Mouse (Mus musculus) skeletal muscle tissue, adult 2 months (tissue): ENCODE measurements around the gene Mta2.
"Not testable (repeated sequence)": the region's sequence is repeated elsewhere in the genome, so short reads cannot be mapped to it uniquely, and the experiment has no call there.

ENCODE experiments used
- DNase-seq: peaks from one replicate; pipeline ENCODE4 v3.0.0-alpha.2; 2012; ENCODE audit warnings: low read depth, low spot score

Gene Mta2

GRCm38 (mm10) chr19:8941515-8942217 lies at the start of gene Mta2:
Mta2 (plus strand) TSS chr19:8941875.
- peak; percentile 95 for DNase-seq

GRCm38 (mm10) chr19:8892829-8893766 lies 48.6 kb upstream of the Mta2 start, which contains the start of gene Ints5:
Ints5 (plus strand) TSS chr19:8893005.
- DNase-seq: peak; percentile 70

GRCm38 (mm10) chr19:8895397-8895960 lies 46.2 kb upstream of the Mta2 start:
- no peak for DNase-seq

GRCm38 (mm10) chr19:8896231-8896630 lies 45.4 kb upstream of the Mta2 start:
- not testable (repeated sequence) for DNase-seq

GRCm38 (mm10) chr19:8897211-8897864 lies 44.3 kb upstream of the Mta2 start:
- DNase-seq: not testable (repeated sequence)

GRCm38 (mm10) chr19:8897865-8898495 lies 43.7 kb upstream of the Mta2 start, which contains the start of gene Ganab:
Ganab (plus strand) TSS chr19:8898071.
- DNase-seq: peak; percentile 92

GRCm38 (mm10) chr19:8898576-8898975 lies 43.1 kb upstream of the Mta2 start:
- no peak for DNase-seq

- no peak for DNase-seq
These were observed 42.6 kb upstream of the Mta2 start for GRCm38 (mm10) chr19:8899079-8899478.

- no peak for DNase-seq
These were observed 38.3 kb upstream of the Mta2 start for GRCm38 (mm10) chr19:8903412-8903811.

- no peak for DNase-seq
These were observed 33.1 kb upstream of the Mta2 start for GRCm38 (mm10) chr19:8908531-8908930.

- no peak for DNase-seq
These were observed 29.9 kb upstream of the Mta2 start for GRCm38 (mm10) chr19:8911810-8912209.

- DNase-seq: no peak
These were observed 27.5 kb upstream of the Mta2 start for GRCm38 (mm10) chr19:8914212-8914611.

- DNase-seq: no peak
These were observed 22.7 kb upstream of the Mta2 start for GRCm38 (mm10) chr19:8919000-8919399.

GRCm38 (mm10) chr19:8919684-8920072 lies 22.0 kb upstream of the Mta2 start:
- no peak for DNase-seq

GRCm38 (mm10) chr19:8920073-8920736 lies 21.5 kb upstream of the Mta2 start, which contains the start of gene B3gat3:
B3gat3 (plus strand) TSS chr19:8920374.
- peak; percentile 95 for DNase-seq

GRCm38 (mm10) chr19:8920836-8921291 lies 20.8 kb upstream of the Mta2 start:
- peak; percentile 54 for DNase-seq

- no peak for DNase-seq
These were observed 19.9 kb upstream of the Mta2 start for GRCm38 (mm10) chr19:8921741-8922140.

GRCm38 (mm10) chr19:8926766-8927165 lies 14.9 kb upstream of the Mta2 start:
- DNase-seq: no peak

GRCm38 (mm10) chr19:8927891-8928525 lies 13.7 kb upstream of the Mta2 start:
- DNase-seq: no peak

- no peak for DNase-seq
These were observed 12.9 kb upstream of the Mta2 start for GRCm38 (mm10) chr19:8928689-8929223.
